Mouse (Mus musculus) kidney, postnatal 0 days (tissue): ENCODE data around the gene Dzip1l. TPM values are rescaled to one million over a fixed set of nuclear protein-coding genes. Genes with fewer than 3 reads are reported as not detected.
"Not testable (repeated sequence)": the region's sequence is repeated elsewhere in the genome, so short reads cannot be mapped to it uniquely, and the experiment has no call there.

Experiments
- ATAC-seq: fragments of 200-750 bp; cut with Nextera tagmentation; replicated peaks from 2 replicates; pipeline ENCODE4 v1.8.0; 2017; ENCODE audit warnings: low read depth, moderate number of reproducible peaks, moderate TSS enrichment, moderate library complexity; ENCODE audit not compliant: low FRiP score
- DNase-seq: peaks from one replicate; pipeline ENCODE4 v3.0.0-alpha.2; 2016; ENCODE audit warnings: low spot score
- H3K27ac ChIP-seq: fragments of 300-500 bp; sonication (generic); 2 replicates; pipeline ENCODE4 v1.5.1; 2014; ENCODE audit warnings: mild to moderate bottlenecking
- H3K27me3 ChIP-seq: fragments of 300-500 bp; sonication (generic); 2 replicates; pipeline ENCODE4 v1.6.1; 2014; ENCODE audit warnings: low read length, mixed read lengths; ENCODE audit not compliant: insufficient read depth
- H3K36me3 ChIP-seq: fragments of 300-500 bp; sonication (generic); 2 replicates; pipeline ENCODE4 v1.6.1; 2014; ENCODE audit warnings: low read length, mixed read lengths; ENCODE audit not compliant: insufficient read depth
- H3K4me1 ChIP-seq: fragments of 300-500 bp; sonication (generic); replicated peaks from 2 replicates; pipeline ENCODE4 v1.6.1; 2014; ENCODE audit warnings: antibody characterized with exemption, low read length, mixed read lengths; ENCODE audit not compliant: insufficient read depth
- H3K4me2 ChIP-seq: fragments of 300-500 bp; sonication (generic); 2 replicates; pipeline ENCODE4 v1.6.1; 2014; ENCODE audit warnings: mild to moderate bottlenecking, low read length, moderate library complexity, mixed read lengths
- H3K4me3 ChIP-seq: fragments of 300-500 bp; sonication (generic); replicated peaks from 2 replicates; pipeline ENCODE4 v1.5.1; 2014; ENCODE audit warnings: low read depth, low read length
- H3K9ac ChIP-seq: fragments of 300-500 bp; sonication (generic); 2 replicates; pipeline ENCODE4 v1.6.1; 2014; ENCODE audit warnings: low read depth, low read length
- H3K9me3 ChIP-seq: fragments of 300-500 bp; sonication (generic); replicated peaks from 2 replicates; pipeline ENCODE4 v1.6.1; 2016; ENCODE audit warnings: low read length, inconsistent platforms, mixed read lengths
- CTCF ChIP-seq: IDR thresholded peaks from 2 replicates; pipeline ENCODE4 v1.5.1; 2016; ENCODE audit warnings: antibody characterized with exemption, low read depth, mild to moderate bottlenecking, moderate library complexity
- WGBS: fragments of 180-500 bp; shearing (Covaris S2); extraction: QIAGEN DNeasy Blood & Tissue Kit; methylation state at CpG from one replicate; pipeline ENCODE4 v1.1.7; 2014; 5-methylcytosine and 5-hydroxymethylcytosine counted together
- polyA plus RNA-seq: library from polyadenylated mRNA; unstranded; fragments of >200 nt; fragmentation: Nextera tagmentation; extraction: Ambion mirVana; gene quantifications from 2 replicates; pipeline ENCODE4 v1.2.1, GENCODE M21; 2015

The Dzip1l gene
- 17.3 and 18.7 TPM in 2 replicates for polyA plus RNA-seq

DNA sequence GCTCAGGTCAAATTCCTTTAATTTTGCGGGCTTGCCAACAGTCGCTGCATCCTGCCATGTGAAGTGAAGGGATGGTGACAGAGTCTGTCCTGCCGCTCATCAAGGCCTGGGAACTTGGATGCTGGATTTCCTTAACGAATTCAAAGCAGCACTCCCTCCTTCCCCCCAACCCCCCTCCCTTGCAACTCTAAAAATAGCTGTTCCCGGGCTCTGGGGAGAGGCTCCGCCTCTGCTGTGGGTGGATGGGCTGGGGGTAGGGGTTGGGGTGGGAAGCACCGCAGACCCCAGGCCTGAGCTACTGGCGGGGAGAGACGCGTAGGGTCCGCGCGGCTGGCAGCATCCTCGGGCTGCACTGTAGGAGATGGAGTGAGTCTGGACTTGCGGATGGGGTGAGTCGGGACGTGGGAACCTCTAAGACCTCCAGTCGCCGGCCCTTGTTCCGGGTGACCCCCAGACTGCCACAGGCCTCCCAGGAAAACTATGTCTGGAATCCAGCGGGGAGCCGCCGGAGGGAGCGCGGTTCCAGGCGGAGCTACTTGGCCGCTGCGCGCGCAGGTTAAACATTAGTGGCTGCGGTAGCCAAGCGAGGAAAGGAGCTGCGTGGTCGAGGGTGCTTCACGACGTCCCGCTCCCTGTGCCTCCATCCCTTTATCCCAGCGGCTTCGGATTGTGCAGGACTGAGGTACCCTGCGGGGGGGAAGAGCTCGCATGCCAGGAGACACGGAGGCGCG is at the start of gene Dzip1l:
TSS of gene Dzip1l (plus strand) at position 216 of the 731 bp plus-strand sequence.
- no peaks in the 10 kb centered on the region for H3K9me3 ChIP-seq
- H3K4me2 ChIP-seq, result peak within 1 kb of the TSS; percentile 78
- peaks cover 5% of the 10 kb centered on the region; the same call in 1 of the 2 replicates for H3K4me1 ChIP-seq
- no peaks in the 10 kb centered on the region for H3K36me3 ChIP-seq
- peak within 1 kb of the TSS; percentile 93 for H3K27ac ChIP-seq
- no peaks in the 10 kb centered on the region for H3K27me3 ChIP-seq
- DNase-seq (peak; percentile 93), ATAC-seq (peak; percentile 88)
- H3K9ac ChIP-seq, result peak within 1 kb of the TSS; percentile 70
- WGBS, result 1% methylated on average over 44 of the region's 44 CpGs
- peak within 1 kb of the TSS; percentile 64 for H3K4me3 ChIP-seq
- no peak; the same call in 1 of the 2 replicates for TF ChIP-seq CTCF

DNA sequence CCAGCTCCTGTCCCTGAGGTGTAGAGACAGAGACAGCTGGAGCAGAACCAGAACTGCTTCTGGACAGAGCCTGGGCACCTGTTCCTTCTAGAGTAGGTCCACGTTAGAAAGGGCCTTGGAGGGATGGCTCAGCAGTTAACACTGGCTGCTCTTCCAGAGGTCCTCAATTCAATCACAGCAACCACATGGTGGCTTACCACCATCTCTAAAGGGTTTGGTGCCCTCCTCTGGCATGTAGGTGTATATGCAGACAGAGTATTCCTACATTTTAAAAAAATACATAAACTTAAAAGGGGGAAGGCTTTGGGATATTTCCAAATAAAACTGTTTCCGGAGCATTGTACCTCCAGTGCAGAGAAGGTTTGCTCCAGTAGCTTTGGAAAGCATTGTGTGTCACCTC is 48.6 kb upstream of the Dzip1l start:
- Histone ChIP-seq H3K4me2 (no peak overlapping the region), H3K4me3 (no peak overlapping the region), H3K9me3 (no peaks in the 10 kb centered on the region), H3K4me1 (peaks cover 3% of the 10 kb centered on the region; the same call in 1 of the 2 replicates), H3K9ac (no peak overlapping the region), H3K27me3 (no peaks in the 10 kb centered on the region), H3K36me3 (peaks cover 17% of the 10 kb centered on the region), H3K27ac (no peak overlapping the region)
- DNase-seq (peak; percentile 85), ATAC-seq (no peak; the same call in 1 of the 2 replicates)
- 34% methylated on average over 2 of the region's 2 CpGs for WGBS
- peak; percentile 84 for TF ChIP-seq CTCF

GRCm38 (mm10) chr9:99587505-99588202 is 41.6 kb upstream of the Dzip1l start:
- H3K9me3 ChIP-seq, result no peaks in the 10 kb centered on the region
- no peak overlapping the region for H3K4me2 ChIP-seq
- H3K36me3 ChIP-seq, result peaks cover 12% of the 10 kb centered on the region
- DNase-seq (peak; percentile 75), ATAC-seq (no peak; the same call in 1 of the 2 replicates)
- 28% methylated on average over 8 of the region's 8 CpGs for WGBS
- H3K4me1 ChIP-seq, result no peaks in the 10 kb centered on the region
- no peaks in the 10 kb centered on the region for H3K27me3 ChIP-seq
- H3K27ac ChIP-seq, result no peak overlapping the region
- no peak overlapping the region for H3K9ac ChIP-seq
- TF ChIP-seq CTCF, result peak; percentile 95
- H3K4me3 ChIP-seq, result no peak overlapping the region

GRCm38 (mm10) chr9:99591144-99591543 is 38.2 kb upstream of the Dzip1l start:
- WGBS, result 67% methylated on average over 8 of the region's 8 CpGs

DNA sequence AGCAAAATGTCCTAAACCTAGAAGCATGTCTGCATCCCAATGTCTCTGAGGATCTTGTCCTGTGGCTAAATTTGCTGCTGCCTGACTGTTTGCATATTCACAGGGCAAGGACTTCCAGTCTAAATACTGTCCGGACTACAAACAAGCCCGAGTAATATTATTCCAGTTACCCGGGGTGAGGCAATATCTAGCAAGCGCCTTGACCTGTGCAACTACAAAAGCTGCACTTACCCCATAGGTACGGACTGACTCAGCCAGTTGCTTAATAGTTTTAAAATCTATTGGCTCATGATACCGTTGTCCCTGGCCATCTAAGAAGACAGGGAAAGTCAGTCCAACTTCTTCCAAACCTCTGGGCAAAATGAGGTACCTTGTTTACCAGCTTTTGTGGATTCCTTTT is 30.2 kb upstream of the Dzip1l start:
- H3K4me1 ChIP-seq, H3K9me3 ChIP-seq, H3K36me3 ChIP-seq, DNase-seq, H3K27me3 ChIP-seq, H3K9ac ChIP-seq, H3K27ac ChIP-seq, ATAC-seq, H3K4me3 ChIP-seq, H3K4me2 ChIP-seq: not testable (repeated sequence)
- WGBS, result 97% methylated on average over 6 of the region's 6 CpGs

More at GRCm38 (mm10) chr9:99591144-99591543, 38.2 kb upstream of the Dzip1l start:
- Histone ChIP-seq H3K36me3 (no peaks in the 10 kb centered on the region), H3K27me3 (no peaks in the 10 kb centered on the region), H3K4me1 (no peaks in the 10 kb centered on the region), H3K4me3 (no peak overlapping the region), H3K27ac (no peak overlapping the region), H3K9ac (no peak overlapping the region), H3K4me2 (no peak overlapping the region), H3K9me3 (no peaks in the 10 kb centered on the region)
- ATAC-seq, result no peak
- no peak for DNase-seq
- no peak for TF ChIP-seq CTCF

DNA sequence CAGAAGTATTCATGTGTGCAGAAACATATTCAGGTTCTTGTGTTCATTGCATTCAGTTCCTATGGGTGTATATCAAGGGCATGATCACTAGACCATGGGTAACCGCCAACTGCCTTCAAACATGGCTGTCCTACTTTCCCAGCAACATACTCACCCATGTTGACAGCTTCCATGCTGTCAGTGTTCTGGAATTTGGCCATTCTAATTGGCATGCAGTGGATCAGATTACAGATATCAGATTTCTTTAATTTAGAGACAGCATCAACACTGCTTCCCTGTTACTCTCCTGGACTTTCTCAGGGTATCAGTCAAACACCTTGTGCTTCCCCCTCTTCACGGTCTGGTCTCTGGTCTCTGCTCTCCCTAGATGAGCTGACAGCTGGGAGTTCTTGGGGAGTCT is 25.7 kb upstream of the Dzip1l start:
- peak; percentile 52 for DNase-seq
- Histone ChIP-seq H3K27ac (no peak overlapping the region), H3K9ac (no peak overlapping the region), H3K4me1 (no peaks in the 10 kb centered on the region), H3K4me3 (no peak overlapping the region), H3K27me3 (no peaks in the 10 kb centered on the region), H3K9me3 (no peaks in the 10 kb centered on the region), H3K4me2 (no peak overlapping the region), H3K36me3 (no peaks in the 10 kb centered on the region)
- WGBS, result 53% methylated on average over 2 of the region's 2 CpGs
- ATAC-seq, result peak; percentile 40; the same call in 1 of the 2 replicates
- TF ChIP-seq CTCF, result no peak
